Mouse (Mus musculus): ENCODE data around the gene Fancf. TPM values are rescaled to one million over a fixed set of nuclear protein-coding genes. Genes with fewer than 3 reads are reported as not detected.

Fancf gene
- polyA plus RNA-seq, 1 experiment = 7.2 TPM

DNA sequence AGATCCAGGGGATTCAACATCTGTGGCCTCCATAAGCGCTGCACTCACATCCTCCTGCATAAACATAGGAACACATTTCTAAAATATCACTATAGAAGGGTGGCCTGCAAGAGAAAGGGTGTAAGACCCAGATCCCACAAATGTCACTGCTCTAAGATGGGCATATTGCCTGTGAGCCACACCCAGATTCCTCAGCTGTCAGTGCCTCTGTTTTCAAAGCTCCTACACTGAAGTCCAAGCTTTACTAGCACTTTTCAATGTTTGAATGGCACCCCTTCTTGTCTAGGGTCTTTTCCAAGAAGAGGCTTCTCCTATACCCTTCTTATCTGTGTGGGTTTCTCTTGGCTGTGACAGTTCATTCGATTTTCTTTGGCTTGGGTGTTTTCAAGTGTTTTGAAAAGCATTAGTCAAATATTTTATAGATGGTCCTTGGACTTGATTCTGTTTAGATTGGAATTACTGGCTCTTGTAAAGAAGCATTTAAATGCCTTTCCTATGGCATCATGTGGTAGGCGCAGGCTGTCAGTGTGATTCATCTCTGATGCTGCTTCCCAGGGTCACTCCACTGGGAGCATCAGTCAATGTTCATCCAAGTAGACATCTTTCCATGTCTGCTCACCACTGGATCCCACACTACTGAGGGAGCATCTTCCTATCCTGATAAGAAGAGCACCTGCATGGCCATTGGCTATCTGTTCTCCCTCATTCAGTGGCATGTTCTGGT is 43.7 kb downstream of the Fancf start:
- Histone ChIP-seq H3K4me2 (ENCODE audit: low read depth) (peak overlapping the region; percentile 47), H3K36me3 (ENCODE audit: control insufficient read depth, insufficient read depth) (no peaks in the 10 kb centered on the region), H3K4me3 (no peak overlapping the region), H3ac (ENCODE audit: control insufficient read depth, insufficient read length) (no peak overlapping the region), H3K79me2 (ENCODE audit: control insufficient read depth, insufficient read depth) (no peaks in the 10 kb centered on the region), H3K27me3 (ENCODE audit: control insufficient read depth, insufficient read depth, insufficient read length) (no peaks in the 10 kb centered on the region)
- TF ChIP-seq TCF12 (IDR thresholded peaks at IDR 0.05; ENCODE audit: insufficient read depth, poor library complexity, severe bottlenecking) (no peak), MYOG (IDR thresholded peaks at IDR 0.05; ENCODE audit: control insufficient read depth in 1 of 3, insufficient read depth in 1 of 3, insufficient read length in 2 of 3, low read depth in 2 of 3) (peak in 1 of 3 experiments; percentile 8), MYOD1 (IDR thresholded peaks at IDR 0.05; ENCODE audit: control insufficient read depth in 1 of 3, insufficient read length in 2 of 3, low read depth in 2 of 3) (peak in 2 of 3 experiments; percentile 77 to 84), MAX (IDR thresholded peaks at IDR 0.05; ENCODE audit: low read depth) (no peak), POLR2AphosphoS2 (IDR thresholded peaks at IDR 0.05; ENCODE audit: insufficient read length, low read depth) (no peak)

DNA sequence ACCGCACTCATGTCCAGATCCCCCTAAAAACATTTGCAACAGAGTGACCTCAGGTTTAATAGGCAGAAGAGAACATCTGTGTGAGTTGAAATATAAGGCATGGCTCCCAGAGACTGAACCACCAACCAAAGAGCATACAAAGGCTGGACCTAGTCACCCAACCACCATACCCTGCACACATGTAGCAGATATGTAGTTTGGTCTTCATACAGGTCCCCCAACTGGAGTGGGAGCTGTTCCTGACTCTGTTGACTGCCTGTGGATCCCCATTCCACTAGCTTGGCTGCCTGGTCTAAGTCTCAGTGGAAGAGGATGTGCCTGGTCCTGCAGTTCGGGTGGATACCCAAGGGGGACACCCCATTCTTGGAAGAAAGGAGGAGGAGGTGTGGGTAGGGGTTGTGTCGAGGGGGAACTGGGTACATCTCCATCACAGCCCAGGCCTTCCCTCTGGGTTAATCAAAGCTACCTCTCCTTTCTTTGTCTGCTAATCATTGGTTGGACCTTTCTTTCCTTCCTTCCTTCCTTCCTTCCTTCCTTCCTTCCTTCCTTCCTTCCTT is 45.7 kb downstream of the Fancf start:
- no peak overlapping the region for H3K4me2 ChIP-seq (ENCODE audit: low read depth)
- no peak overlapping the region for H3K4me3 ChIP-seq
- H3K27me3 ChIP-seq (ENCODE audit: control insufficient read depth, insufficient read depth, insufficient read length) = no peaks in the 10 kb centered on the region
- TF ChIP-seq POLR2AphosphoS2 (IDR thresholded peaks at IDR 0.05; ENCODE audit: insufficient read length, low read depth) = no peak
- TF ChIP-seq E2F4 (IDR thresholded peaks at IDR 0.05; ENCODE audit: insufficient read depth) = no peak
- TF ChIP-seq TCF3 (IDR thresholded peaks at IDR 0.05; ENCODE audit: insufficient read length, low read depth) = no peak
- TF ChIP-seq MYOD1 (IDR thresholded peaks at IDR 0.05; ENCODE audit: control insufficient read depth in 1 of 3, insufficient read length in 2 of 3, low read depth in 2 of 3) = no peak
- no peak for TF ChIP-seq TCF12 (IDR thresholded peaks at IDR 0.05; ENCODE audit: insufficient read depth, poor library complexity, severe bottlenecking)
- no peak for TF ChIP-seq REST (IDR thresholded peaks at IDR 0.05; ENCODE audit: insufficient read depth, insufficient read length)
- TF ChIP-seq POLR2A (IDR thresholded peaks at IDR 0.05; ENCODE audit: insufficient read length, low read depth) = no peak
- TF ChIP-seq SRF (IDR thresholded peaks at IDR 0.05; ENCODE audit: control insufficient read depth, insufficient read length, low read depth) = no peak
- TF ChIP-seq MYOG (IDR thresholded peaks at IDR 0.05; ENCODE audit: control insufficient read depth in 1 of 3, insufficient read depth in 1 of 3, insufficient read length in 2 of 3, low read depth in 2 of 3) = no peak
- TF ChIP-seq USF1 (IDR thresholded peaks at IDR 0.05; ENCODE audit: low read depth) = no peak
- no peak for TF ChIP-seq MAX (IDR thresholded peaks at IDR 0.05; ENCODE audit: low read depth)
- TF ChIP-seq CEBPB (IDR thresholded peaks at IDR 0.05; ENCODE audit: insufficient read depth, poor library complexity, severe bottlenecking) = no peak
- no peaks in the 10 kb centered on the region for H3K79me2 ChIP-seq (ENCODE audit: control insufficient read depth, insufficient read depth)
- no peak overlapping the region for H3ac ChIP-seq (ENCODE audit: control insufficient read depth, insufficient read length)
- H3K36me3 ChIP-seq (ENCODE audit: control insufficient read depth, insufficient read depth) = no peaks in the 10 kb centered on the region

DNA sequence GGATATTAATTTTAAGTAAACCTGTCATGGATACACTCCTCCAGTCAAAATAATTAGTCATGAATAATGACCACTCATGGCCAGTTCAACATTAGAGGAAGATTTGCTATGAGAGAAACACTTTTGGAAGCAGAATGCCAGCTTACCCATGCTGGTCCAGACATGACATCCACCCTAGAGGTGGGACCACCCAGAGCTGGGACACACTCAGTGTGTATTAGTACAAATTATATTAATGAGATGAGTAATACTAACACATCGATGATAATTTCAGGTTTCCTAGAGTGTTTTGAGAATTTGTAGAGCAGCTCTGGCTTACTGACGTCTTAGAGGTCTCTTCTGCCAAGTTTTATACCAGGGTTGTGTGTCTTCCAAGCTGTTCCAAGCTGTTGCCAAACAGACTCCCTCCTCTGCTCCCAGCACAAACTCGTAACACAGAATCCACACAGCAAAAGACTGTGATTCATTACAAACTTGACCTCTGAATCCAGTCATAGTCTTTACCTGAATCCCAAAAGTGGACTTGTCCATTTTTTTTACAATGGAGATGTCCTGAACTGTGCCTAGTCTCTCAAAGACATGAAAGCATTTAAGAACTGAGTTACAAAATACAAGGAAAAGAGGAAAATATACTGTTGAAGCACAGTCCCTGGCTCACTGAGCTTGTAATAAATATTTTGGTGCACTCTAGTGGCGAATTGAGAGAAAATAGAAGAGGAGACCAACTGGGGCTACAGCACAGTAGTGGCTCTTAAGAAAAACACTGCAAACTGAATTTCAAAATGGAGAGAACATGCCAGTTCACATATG is 46.4 kb downstream of the Fancf start:
- no peak for TF ChIP-seq E2F4 (IDR thresholded peaks at IDR 0.05; ENCODE audit: insufficient read depth)
- TF ChIP-seq TCF3 (IDR thresholded peaks at IDR 0.05; ENCODE audit: insufficient read length, low read depth) = no peak
- TF ChIP-seq POLR2A (IDR thresholded peaks at IDR 0.05; ENCODE audit: insufficient read length, low read depth) = no peak
- no peak for TF ChIP-seq MAX (IDR thresholded peaks at IDR 0.05; ENCODE audit: low read depth)
- TF ChIP-seq POLR2AphosphoS2 (IDR thresholded peaks at IDR 0.05; ENCODE audit: insufficient read length, low read depth) = no peak
- no peak for TF ChIP-seq USF1 (IDR thresholded peaks at IDR 0.05; ENCODE audit: low read depth)
- TF ChIP-seq TCF12 (IDR thresholded peaks at IDR 0.05; ENCODE audit: insufficient read depth, poor library complexity, severe bottlenecking) = no peak
- TF ChIP-seq MYOG (IDR thresholded peaks at IDR 0.05; ENCODE audit: control insufficient read depth in 1 of 3, insufficient read depth in 1 of 3, insufficient read length in 2 of 3, low read depth in 2 of 3) = no peak
- TF ChIP-seq SRF (IDR thresholded peaks at IDR 0.05; ENCODE audit: control insufficient read depth, insufficient read length, low read depth) = no peak
- H3K27me3 ChIP-seq (ENCODE audit: control insufficient read depth, insufficient read depth, insufficient read length) = no peaks in the 10 kb centered on the region
- no peaks in the 10 kb centered on the region for H3K79me2 ChIP-seq (ENCODE audit: control insufficient read depth, insufficient read depth)
- no peaks in the 10 kb centered on the region for H3K36me3 ChIP-seq (ENCODE audit: control insufficient read depth, insufficient read depth)
- no peak overlapping the region for H3K4me2 ChIP-seq (ENCODE audit: low read depth)
- H3ac ChIP-seq (ENCODE audit: control insufficient read depth, insufficient read length) = no peak overlapping the region
- no peak overlapping the region for H3K4me3 ChIP-seq

Other genes starting within 250 kb of the Fancf start
- 0.16 TPM for gene Slc17a6, start 240.3 kb downstream of the Fancf start, polyA plus RNA-seq (2012; fragmentation: generic; extraction: Trizol)
- gene Gas2, start 252 bp downstream of the Fancf start, polyA plus RNA-seq (2012; fragmentation: generic; extraction: Trizol) = 8.5 TPM
- gene Svip, start 143.8 kb upstream of the Fancf start, polyA plus RNA-seq (2012; fragmentation: generic; extraction: Trizol) = 0.80 TPM
- gene 1700015G11Rik, start 153.5 kb upstream of the Fancf start, polyA plus RNA-seq (2012; fragmentation: generic; extraction: Trizol) = not detected